Mouse (Mus musculus) adipose tissue, adult 10 weeks (tissue): ENCODE data around the gene Ihh. TPM values are rescaled to one million over a fixed set of nuclear protein-coding genes. Genes with fewer than 3 reads are reported as not detected.

Experiments used
- polyA plus RNA-seq: library from polyadenylated mRNA; stranded (reverse); fragments of 350-450 nt; fragmentation: Illumina TruSeq; extraction: RNeasy Lipid Tissue Mini Kit (QIAGEN cat#74804); gene quantifications from one replicate; pipeline ENCODE4 v1.2.3, GENCODE M21; 2014; ENCODE audit warnings: low read depth, low replicate concordance

Ihh gene
- polyA plus RNA-seq: 6.5 TPM

DNA sequence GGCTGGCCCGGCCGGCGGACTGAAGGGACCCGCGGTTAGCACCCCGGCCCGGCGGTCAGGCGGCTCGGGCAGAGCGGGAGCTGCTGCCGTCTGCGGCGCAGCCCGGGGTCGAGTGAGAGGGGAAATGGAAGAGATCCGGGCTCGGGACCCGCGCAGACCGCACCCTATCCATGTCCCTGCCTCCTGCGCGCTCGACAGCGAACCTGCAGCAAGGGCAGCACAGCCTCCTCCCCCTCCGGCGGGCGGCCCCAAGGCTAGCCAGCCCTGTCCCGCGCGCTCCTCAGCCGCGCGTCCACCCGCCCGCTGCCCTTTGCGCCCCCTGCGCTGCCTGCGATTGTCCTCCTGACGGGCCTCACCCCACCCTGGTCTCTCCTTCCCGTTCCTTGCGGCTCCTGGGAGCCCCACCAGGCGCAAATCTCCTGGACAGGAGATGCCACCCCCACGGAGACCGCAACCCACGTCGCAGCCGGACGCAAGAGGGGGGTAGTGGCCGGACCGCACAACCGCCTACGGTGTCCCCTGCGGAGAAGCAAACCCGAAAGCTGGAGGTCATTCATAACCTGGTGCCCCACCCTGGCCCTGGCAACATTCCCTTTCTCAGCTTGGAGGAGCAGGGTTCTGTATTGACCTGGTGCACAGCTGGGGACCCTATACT lies at the start of gene Ihh:
Gene Ihh, minus strand, starts transcription at position 117 of the 655 bp plus-strand sequence.

DNA sequence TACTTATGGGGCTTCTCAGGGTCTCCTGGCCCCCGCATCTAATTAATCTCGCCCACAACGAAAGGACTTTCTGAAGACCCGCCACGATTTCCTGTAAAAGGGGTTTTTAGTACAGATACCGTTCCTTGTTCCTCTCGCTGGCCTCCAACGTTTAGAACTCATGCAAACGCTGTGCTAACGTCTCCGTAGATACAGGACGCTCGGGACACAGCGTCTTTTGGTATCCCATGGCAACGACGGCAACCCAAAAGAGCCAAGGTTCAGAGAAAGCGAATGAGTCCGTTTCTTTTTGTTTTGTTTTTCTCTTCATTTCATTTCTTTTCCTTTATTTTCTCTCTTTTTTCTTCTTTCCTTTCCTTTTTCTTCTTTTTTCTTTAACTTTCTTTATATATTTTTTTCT lies 16.1 kb downstream of the Ihh start, which contains the start of gene Cfap65:
Gene Cfap65, minus strand, starts transcription at position 198 of the 400 bp plus-strand sequence.

Other genes starting within 250 kb of the Ihh start
- 77.5 TPM for gene Cyp27a1, start 238.1 kb downstream of the Ihh start, polyA plus RNA-seq
- 1.4 TPM for gene Prkag3, start 202.5 kb downstream of the Ihh start, polyA plus RNA-seq
- gene Wnt6, start 179.8 kb downstream of the Ihh start, polyA plus RNA-seq: 6.3 TPM
- gene Wnt10a, start 160.2 kb downstream of the Ihh start, polyA plus RNA-seq: 1.2 TPM
- gene Cdk5r2, start 96.7 kb downstream of the Ihh start, polyA plus RNA-seq: not detected
- gene Fev, start 66.3 kb downstream of the Ihh start, polyA plus RNA-seq: not detected
- 1.1 TPM for gene Cryba2, start 58.5 kb downstream of the Ihh start, polyA plus RNA-seq
- gene Cfap65, start 16.1 kb downstream of the Ihh start, polyA plus RNA-seq: 8.1 TPM
- 4.7 TPM for gene Nhej1, start 173.5 kb upstream of the Ihh start, polyA plus RNA-seq
- gene Slc23a3, start 182.2 kb upstream of the Ihh start, polyA plus RNA-seq: 0.62 TPM
- gene Cnppd1, start 191.0 kb upstream of the Ihh start, polyA plus RNA-seq: 44.8 TPM
- gene Retreg2, start 191.1 kb upstream of the Ihh start, polyA plus RNA-seq: 64.7 TPM
- gene Zfand2b, start 217.0 kb upstream of the Ihh start, polyA plus RNA-seq: 24.0 TPM
- gene Abcb6, start 228.7 kb upstream of the Ihh start, polyA plus RNA-seq: 17.0 TPM
- gene Ankzf1, start 240.5 kb upstream of the Ihh start, polyA plus RNA-seq: 26.4 TPM
- gene Atg9a, start 240.5 kb upstream of the Ihh start, polyA plus RNA-seq: 26.4 TPM